Mouse (Mus musculus) heart, adult 9 months (tissue): ENCODE measurements around the gene Stx1b.
"Not testable (repeated sequence)": the region's sequence is repeated elsewhere in the genome, so short reads cannot be mapped to it uniquely, and the experiment has no call there.

Source experiments
- DNase-seq, 2 experiments: peaks; one replicate each; pipeline ENCODE4 v3.0.0; 2022; ENCODE audit warnings: low spot score in 2 of 2

Stx1b gene

GRCm38 (mm10) chr7:127776878-127777473 is 47.4 kb downstream of the Stx1b start:
- DNase-seq: peak; percentile 93 to 96

DNA sequence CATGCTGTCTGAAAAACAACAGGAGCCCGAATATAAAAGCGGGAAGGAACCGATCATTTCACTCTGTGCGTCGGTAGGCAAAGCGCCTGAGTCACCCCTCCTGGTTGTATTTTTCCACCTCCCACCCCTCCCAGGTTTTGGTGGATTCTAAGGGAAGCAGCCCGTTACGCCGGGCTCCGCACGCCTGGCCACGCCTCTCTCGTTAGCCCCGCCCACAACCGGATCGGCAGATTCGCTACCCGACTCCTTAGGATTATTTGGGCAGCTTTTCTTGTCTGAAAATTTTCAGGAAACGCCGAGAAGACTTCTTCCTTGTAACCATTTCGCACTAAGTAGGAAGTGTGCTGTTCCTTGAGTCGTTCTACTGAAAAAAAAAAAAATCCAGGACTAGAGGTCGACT is 47.9 kb downstream of the Stx1b start, which contains the start of gene Setd1a:
Gene Setd1a (plus strand): TSS at position 245 of the 400 bp plus-strand sequence.
- peak; percentile 75 to 84 for DNase-seq

DNA sequence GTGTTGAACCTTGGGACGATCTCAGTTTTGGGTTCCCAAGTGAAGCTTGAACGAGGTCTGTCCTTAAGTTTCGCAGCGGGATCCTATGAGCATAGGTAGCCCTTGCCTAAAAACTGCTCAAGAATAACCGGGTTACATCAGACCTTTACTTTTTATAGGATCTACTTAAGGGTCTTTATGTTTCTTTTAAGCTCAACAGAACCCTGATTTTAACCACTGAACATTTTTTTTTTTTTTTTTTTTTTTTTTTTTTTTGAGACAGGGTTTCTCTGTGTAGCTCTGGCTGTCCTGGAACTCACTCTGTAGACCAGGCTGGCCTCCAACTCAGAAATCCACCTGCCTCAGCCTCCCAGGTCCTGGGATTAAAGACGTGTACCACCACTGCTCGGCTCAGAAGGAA is 48.5 kb downstream of the Stx1b start:
- DNase-seq: not testable (repeated sequence)

DNA sequence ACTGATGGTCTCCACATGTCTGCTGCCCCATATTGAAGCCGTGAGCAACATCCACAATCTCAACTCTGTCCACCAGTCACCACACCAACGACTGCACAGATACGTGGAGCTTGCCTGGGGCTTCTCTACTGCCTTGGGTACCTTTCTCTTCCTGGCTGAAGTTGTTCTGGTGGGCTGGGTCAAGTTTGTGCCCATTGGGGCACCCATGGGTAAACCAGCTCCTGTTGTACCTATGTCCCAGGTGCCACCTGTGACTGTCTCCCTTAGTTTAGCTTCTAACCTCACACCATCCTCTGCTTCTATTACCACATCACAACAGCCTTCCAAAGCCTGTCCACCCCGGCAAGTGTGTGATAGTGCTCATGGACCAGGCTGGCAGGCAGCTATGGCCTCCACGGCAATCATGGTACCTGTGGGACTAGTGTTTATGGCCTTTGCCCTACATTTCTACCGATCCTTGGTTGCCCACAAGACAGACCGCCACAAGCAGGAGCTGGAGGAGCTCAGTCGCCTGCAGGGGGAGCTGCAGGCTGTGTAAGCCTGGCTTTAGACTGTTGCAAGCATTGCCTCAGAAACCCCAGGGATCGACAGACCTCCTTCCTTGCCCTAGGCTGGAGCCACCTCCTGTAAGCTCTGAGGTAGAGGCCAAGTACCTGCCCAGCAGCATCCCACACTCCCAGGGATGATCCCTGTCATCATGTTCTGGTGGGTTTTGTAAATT is 50.5 kb downstream of the Stx1b start:
- peak in 1 of 2 experiments; percentile 45 for DNase-seq

DNA sequence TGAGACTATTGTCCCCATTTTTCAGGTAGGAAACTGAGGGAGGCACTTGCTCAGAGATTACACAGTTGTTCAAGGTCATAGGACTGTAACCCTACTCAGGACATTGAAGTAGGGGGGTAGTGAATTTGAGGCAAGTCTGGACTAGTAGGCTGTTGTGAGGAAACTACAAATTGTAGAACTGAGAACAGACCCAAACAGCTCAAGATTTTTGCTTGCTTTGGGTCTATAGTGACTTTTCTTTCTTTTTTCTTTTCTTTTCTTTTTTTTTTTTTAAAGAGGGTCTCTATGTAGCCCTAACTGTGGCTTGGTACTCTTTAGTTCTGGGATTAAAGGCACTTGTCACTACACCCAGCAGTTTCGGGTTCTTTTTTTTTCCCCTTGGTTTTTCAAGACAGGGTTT is 51.8 kb downstream of the Stx1b start:
- no peak for DNase-seq

DNA sequence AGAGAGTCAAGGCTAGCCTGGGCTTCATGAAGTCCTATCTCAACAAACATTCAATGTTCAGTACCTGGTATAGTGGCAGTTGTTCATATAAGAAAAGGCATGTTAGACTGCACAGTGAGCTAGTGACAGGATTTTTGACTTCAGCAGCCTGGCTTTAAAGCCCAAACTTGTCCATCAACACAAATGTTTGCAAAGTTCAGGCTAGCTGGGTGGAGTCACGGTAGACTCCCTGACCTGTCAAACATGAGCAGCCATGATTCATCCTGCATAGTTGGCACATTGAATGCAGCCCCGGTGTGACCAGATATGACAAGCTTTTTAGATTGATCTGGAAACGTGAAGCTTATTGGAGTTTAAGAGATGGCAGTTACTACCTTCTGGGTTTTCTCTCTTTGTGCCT is 52.3 kb downstream of the Stx1b start:
- no peak for DNase-seq

DNA sequence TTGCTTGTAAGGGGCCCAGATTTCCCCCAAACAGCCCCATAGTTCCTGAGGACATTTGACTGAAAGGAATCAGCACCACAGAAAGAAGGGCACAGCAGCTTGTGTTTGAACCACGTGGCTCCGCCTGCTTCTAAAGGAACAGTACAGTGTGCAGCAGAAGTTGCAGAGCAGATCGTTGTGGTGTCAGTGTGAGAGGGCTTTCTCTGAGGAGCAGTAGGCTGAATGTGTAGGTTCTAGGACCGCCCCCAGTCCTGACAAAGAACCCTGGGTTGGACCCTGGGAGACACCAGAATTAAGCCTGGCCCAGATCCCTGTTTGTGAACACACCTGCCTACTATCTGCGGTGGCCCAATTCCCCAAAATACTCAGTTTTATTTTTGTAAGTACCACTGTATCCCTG is 53.1 kb downstream of the Stx1b start:
- no peak for DNase-seq

- DNase-seq: peak in 1 of 2 experiments; percentile 46
Measured at GRCm38 (mm10) chr7:127770039-127770905, 54.1 kb downstream of the Stx1b start.

- DNase-seq: peak; percentile 92 to 95
Measured at GRCm38 (mm10) chr7:127769651-127770038, 54.7 kb downstream of the Stx1b start, which contains the start of gene Orai3. Gene Orai3, plus strand, starts transcription at chr7:127769815.

DNA sequence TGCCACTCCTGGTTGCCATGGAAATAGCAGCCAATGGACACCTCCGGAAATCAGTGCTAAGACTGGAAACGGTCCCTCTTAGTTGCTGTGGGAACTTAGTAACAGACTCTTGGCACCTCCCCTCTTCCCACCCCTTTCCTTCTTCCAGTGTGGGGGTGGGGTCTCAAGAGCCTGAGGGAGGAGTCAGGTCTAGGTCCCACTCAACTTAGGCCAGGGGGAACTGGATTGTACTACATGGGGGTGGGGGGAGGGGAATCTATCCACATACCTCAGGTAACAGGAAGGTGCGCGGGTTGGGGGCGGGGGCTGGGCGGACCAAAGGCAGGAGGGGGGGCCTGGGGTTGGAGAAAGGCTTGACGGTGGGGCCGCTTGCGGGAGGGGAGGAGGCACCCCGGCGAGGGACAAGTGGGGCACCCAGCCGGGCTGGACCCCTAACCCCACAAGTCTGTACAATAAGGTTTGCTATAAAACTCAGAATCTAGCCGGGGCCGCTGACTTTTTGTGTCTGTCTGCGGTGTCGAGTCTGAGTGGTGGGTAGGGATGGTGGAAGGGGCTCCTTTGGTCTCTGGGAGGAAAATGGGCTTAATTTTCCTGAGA is 55.3 kb downstream of the Stx1b start:
- DNase-seq: peak; percentile 98 to 99

DNA sequence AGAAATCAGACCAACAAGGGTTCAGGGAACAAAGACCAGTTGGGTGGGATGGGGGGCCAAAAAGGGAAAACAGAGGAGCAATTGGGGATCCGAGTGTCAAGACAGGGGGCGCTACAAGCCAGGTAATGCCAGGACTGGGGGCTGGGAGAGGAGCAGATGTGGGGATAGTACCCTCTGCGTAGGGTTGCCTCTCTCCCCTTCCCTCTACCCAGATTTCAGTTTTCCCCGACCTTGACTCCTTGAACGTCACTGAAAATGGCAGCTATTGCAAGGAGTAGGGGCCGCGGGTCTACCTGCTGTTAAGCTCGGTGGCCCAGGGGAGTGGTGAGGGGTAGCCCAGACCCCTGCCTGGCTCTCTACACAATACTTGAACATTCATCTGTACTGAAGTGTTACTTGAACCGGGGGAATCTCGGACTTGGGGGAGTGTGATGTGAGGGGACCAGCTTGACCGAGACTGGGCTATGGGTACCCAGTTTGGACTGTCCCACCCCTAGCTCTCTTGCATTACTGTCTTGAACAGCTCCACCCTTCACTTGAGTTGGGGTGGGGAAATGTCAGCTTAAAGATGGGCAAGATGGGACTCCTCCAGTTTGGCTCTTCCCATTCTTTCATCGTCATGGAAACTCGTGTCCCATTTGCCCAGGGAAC is 55.9 kb downstream of the Stx1b start:
- DNase-seq: no peak

- DNase-seq: no peak
Measured at GRCm38 (mm10) chr7:127767671-127768345, 56.5 kb downstream of the Stx1b start.

- DNase-seq: no peak
Measured at GRCm38 (mm10) chr7:127766851-127767609, 57.3 kb downstream of the Stx1b start.

DNA sequence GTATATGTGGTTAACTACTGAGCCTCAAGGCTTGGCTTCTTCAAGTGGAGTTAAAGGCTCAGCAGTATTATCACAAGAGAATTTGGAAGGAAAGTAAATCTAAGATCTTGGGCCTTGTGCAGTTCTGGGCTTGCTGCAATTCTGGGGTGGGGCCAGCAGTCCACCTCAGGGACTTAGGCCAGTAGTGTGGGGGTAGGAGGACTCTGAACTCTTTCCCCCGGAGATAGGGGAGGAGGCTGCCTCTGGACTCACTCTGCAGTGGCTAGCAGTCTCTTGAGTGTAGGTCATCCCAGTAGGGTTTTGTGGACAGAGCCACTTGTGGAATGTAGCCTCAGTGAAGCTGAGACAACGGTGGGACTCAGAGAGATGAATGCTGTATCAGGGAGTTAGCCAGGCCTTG is 58.6 kb downstream of the Stx1b start:
- DNase-seq: no peak

DNA sequence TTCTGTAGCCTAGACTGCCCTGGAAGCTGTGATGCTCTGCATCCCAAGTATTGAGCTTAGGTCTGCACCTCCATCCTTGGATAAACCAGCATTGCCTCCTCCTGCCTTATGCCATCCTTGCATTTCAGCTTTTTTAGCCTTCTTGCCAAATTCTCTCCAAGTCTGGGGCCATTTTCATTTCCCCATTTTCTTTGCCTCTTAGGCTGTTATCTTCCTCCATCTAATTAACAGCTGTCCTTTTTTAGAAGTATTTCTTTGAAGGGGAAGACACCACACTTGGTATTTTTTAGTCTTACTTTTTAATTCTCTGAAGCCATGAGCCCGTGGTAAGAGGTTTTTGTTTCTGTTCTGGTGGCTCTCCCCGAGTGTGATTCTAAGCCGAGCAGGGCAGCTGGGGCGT is 60.7 kb downstream of the Stx1b start:
- DNase-seq: no peak

- DNase-seq: peak; percentile 67 to 77
Measured at GRCm38 (mm10) chr7:127761026-127761425, 63.3 kb downstream of the Stx1b start.

DNA sequence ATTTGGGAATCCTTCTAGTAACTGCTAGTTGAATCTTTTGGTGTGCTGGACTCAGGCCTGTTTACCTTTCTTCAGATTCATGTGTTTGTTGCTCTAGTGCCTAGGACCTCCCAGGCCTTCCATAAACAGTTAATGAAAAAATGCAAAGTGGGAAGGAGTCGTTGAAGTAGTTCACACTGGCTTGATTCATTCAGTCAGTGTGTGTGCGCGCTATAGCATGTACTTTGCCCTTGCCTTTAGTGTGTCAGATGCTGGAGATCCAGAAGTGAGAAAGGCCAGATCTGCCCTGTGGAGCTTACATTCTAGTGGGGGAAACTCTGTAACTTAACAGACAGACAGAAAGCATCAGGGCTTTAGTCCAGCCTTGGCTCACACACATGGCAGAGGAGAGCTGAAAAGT is 63.9 kb downstream of the Stx1b start:
- DNase-seq: no peak

DNA sequence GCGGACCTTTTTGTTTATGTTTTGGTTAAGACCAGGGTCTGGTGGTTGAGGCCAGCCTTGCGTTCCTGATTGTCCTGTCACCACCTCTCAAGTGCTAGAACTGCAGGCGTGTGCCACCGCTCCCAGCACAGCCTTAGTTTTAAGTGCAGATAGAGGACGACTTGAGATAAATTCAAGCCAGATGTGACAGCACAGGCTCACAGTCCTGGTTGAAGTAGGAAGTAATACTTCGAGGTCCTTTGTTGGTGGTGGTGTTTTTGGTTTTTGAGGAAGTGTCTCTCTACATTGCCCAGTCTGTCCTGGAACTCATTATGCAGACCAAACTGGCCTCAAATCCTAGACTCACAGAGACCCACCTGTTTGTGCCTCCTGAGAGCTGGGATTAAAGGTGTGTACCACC is 64.6 kb downstream of the Stx1b start:
- no peak for DNase-seq
